Mouse (Mus musculus): ENCODE results near the gene Aplp2.

- TF ChIP-seq CTCF (IDR thresholded peaks at IDR 0.05; ENCODE audit: borderline replicate concordance, insufficient read depth, low read depth, low read length) (no peak), POLR2A (IDR thresholded peaks at IDR 0.05; ENCODE audit: borderline replicate concordance, insufficient read depth, low read length) (no peak)
Measured at GRCm38 (mm10) chr9:31210163-31210562, 1.5 kb downstream of the Aplp2 start.
